Mouse (Mus musculus) lung, embryonic 14.5 days (tissue): ENCODE results near the gene Dlx1. TPM values are rescaled to one million over a fixed set of nuclear protein-coding genes. Genes with fewer than 3 reads are reported as not detected.
A peak's percentile ranks its signal among the peaks of the same experiment; 100 is the strongest.

Experiments used
- ATAC-seq: fragments of 200-750 bp; cut with Nextera tagmentation; 2 replicates; pipeline ENCODE4 v1.8.0; 2017; ENCODE audit warnings: mild to moderate bottlenecking, moderate TSS enrichment, moderate library complexity; ENCODE audit not compliant: insufficient read depth
- DNase-seq: peaks from one replicate; pipeline ENCODE4 v3.0.0-alpha.2; 2015
- H3K27ac ChIP-seq: fragments of 300-500 bp; sonication (generic); 2 replicates; pipeline ENCODE4 v1.5.1; 2014; ENCODE audit warnings: low read depth, mild to moderate bottlenecking, moderate library complexity
- H3K27me3 ChIP-seq: fragments of 300-500 bp; sonication (generic); 2 replicates; pipeline ENCODE4 v1.6.1; 2014; ENCODE audit warnings: low read length, control low read depth; ENCODE audit not compliant: insufficient read depth
- H3K36me3 ChIP-seq: fragments of 300-500 bp; sonication (generic); 2 replicates; pipeline ENCODE4 v1.6.1; 2014; ENCODE audit warnings: control low read depth; ENCODE audit not compliant: insufficient read depth
- H3K4me1 ChIP-seq: fragments of 300-500 bp; sonication (generic); 2 replicates; pipeline ENCODE4 v1.6.1; 2014; ENCODE audit warnings: antibody characterized with exemption, control low read depth; ENCODE audit not compliant: insufficient read depth
- H3K4me2 ChIP-seq: fragments of 300-500 bp; sonication (generic); 2 replicates; pipeline ENCODE4 v1.6.1; 2014; ENCODE audit warnings: mild to moderate bottlenecking
- H3K4me3 ChIP-seq: fragments of 300-500 bp; sonication (generic); 2 replicates; pipeline ENCODE4 v1.5.1; 2014; ENCODE audit warnings: low read depth, low read length
- H3K9ac ChIP-seq: fragments of 300-500 bp; sonication (generic); 2 replicates; pipeline ENCODE4 v1.6.1; 2014
- H3K9me3 ChIP-seq: fragments of 300-500 bp; sonication (generic); 2 replicates; pipeline ENCODE4 v1.6.1; 2016; ENCODE audit warnings: low read depth, low read length, control low read depth
- CTCF ChIP-seq: IDR thresholded peaks from 2 replicates; pipeline ENCODE4 v1.5.1; 2016; ENCODE audit warnings: antibody characterized with exemption, low read depth
- WGBS: fragments of 180-500 bp; shearing (Covaris S2); extraction: QIAGEN DNeasy Blood & Tissue Kit; methylation state at CpG from one replicate; pipeline ENCODE4 v1.1.7; 2014; 5-methylcytosine and 5-hydroxymethylcytosine counted together
- polyA plus RNA-seq: library from polyadenylated mRNA; unstranded; fragments of >200 nt; fragmentation: Nextera tagmentation; extraction: Ambion mirVana; gene quantifications from 2 replicates; pipeline ENCODE4 v1.2.1, GENCODE M21; 2014

Gene Dlx1
- polyA plus RNA-seq, 1 experiment from 2014 or later, result not detected

- Histone ChIP-seq H3K27ac (no peak overlapping the region), H3K4me3 (no peak overlapping the region), H3K27me3 (no peaks in the 10 kb centered on the region), H3K9me3 (no peaks in the 10 kb centered on the region), H3K4me1 (no peaks in the 10 kb centered on the region), H3K36me3 (no peaks in the 10 kb centered on the region), H3K4me2 (no peak overlapping the region), H3K9ac (no peak overlapping the region)
- DNase-seq (no peak), ATAC-seq (no peak)
- no peak for TF ChIP-seq CTCF
- WGBS, result 55% methylated on average over 10 of the region's 10 CpGs
Measured at GRCm38 (mm10) chr2:71494503-71494902, 33.4 kb upstream of the Dlx1 start.

GRCm38 (mm10) chr2:71494971-71495370 lies 32.9 kb upstream of the Dlx1 start:
- Histone ChIP-seq H3K36me3 (no peaks in the 10 kb centered on the region), H3K4me1 (no peaks in the 10 kb centered on the region), H3K4me3 (no peak overlapping the region), H3K27me3 (no peaks in the 10 kb centered on the region), H3K4me2 (no peak overlapping the region), H3K9ac (no peak overlapping the region), H3K9me3 (no peaks in the 10 kb centered on the region), H3K27ac (no peak overlapping the region)
- ATAC-seq (no peak), DNase-seq (no peak)
- TF ChIP-seq CTCF, result no peak
- 9% methylated on average over 4 of the region's 4 CpGs for WGBS

- DNase-seq, result no peak
- no peak for ATAC-seq
- TF ChIP-seq CTCF, result no peak
- Histone ChIP-seq H3K4me1 (no peaks in the 10 kb centered on the region), H3K36me3 (no peaks in the 10 kb centered on the region), H3K27ac (no peak overlapping the region), H3K9ac (no peak overlapping the region), H3K4me2 (no peak overlapping the region), H3K9me3 (no peaks in the 10 kb centered on the region), H3K27me3 (no peaks in the 10 kb centered on the region), H3K4me3 (no peak overlapping the region)
- WGBS, result 26% methylated on average over 5 of the region's 5 CpGs
Measured at GRCm38 (mm10) chr2:71497175-71497574, 30.7 kb upstream of the Dlx1 start.

GRCm38 (mm10) chr2:71499276-71500230 lies 28.4 kb upstream of the Dlx1 start:
- WGBS, result 67% methylated on average over 16 of the region's 16 CpGs
- no peak for TF ChIP-seq CTCF
- Histone ChIP-seq H3K27ac (no peak overlapping the region), H3K27me3 (no peaks in the 10 kb centered on the region), H3K36me3 (no peaks in the 10 kb centered on the region), H3K9me3 (no peaks in the 10 kb centered on the region), H3K9ac (no peak overlapping the region), H3K4me3 (no peak overlapping the region), H3K4me1 (no peaks in the 10 kb centered on the region), H3K4me2 (no peak overlapping the region)
- no peak for ATAC-seq
- DNase-seq, result peak; percentile 23

GRCm38 (mm10) chr2:71504852-71505251 lies 23.1 kb upstream of the Dlx1 start:
- DNase-seq (no peak), ATAC-seq (no peak)
- Histone ChIP-seq H3K4me3 (no peak overlapping the region), H3K27me3 (no peaks in the 10 kb centered on the region), H3K27ac (no peak overlapping the region), H3K9me3 (no peaks in the 10 kb centered on the region), H3K36me3 (no peaks in the 10 kb centered on the region), H3K4me2 (no peak overlapping the region), H3K4me1 (no peaks in the 10 kb centered on the region), H3K9ac (no peak overlapping the region)
- 39% methylated on average over 9 of the region's 9 CpGs for WGBS
- TF ChIP-seq CTCF, result no peak

GRCm38 (mm10) chr2:71511209-71511608 lies 16.7 kb upstream of the Dlx1 start:
- no peaks in the 10 kb centered on the region for H3K9me3 ChIP-seq
- no peaks in the 10 kb centered on the region for H3K36me3 ChIP-seq
- TF ChIP-seq CTCF, result no peak
- no peak overlapping the region for H3K4me3 ChIP-seq
- no peak overlapping the region for H3K4me2 ChIP-seq
- H3K27me3 ChIP-seq, result no peaks in the 10 kb centered on the region
- H3K4me1 ChIP-seq, result no peaks in the 10 kb centered on the region
- 85% methylated on average over 7 of the region's 7 CpGs for WGBS
- no peak overlapping the region for H3K27ac ChIP-seq
- DNase-seq, result no peak
- ATAC-seq, result no peak
- no peak overlapping the region for H3K9ac ChIP-seq

- no peaks in the 10 kb centered on the region for H3K4me1 ChIP-seq
- ATAC-seq, result no peak
Measured at GRCm38 (mm10) chr2:71512326-71512725, 15.6 kb upstream of the Dlx1 start.

More at GRCm38 (mm10) chr2:71512326-71512725, 15.6 kb upstream of the Dlx1 start:
- Histone ChIP-seq H3K4me3 (no peak overlapping the region), H3K9me3 (no peaks in the 10 kb centered on the region), H3K27ac (no peak overlapping the region), H3K4me2 (no peak overlapping the region), H3K36me3 (no peaks in the 10 kb centered on the region), H3K27me3 (no peaks in the 10 kb centered on the region), H3K9ac (no peak overlapping the region)
- WGBS, result 69% methylated on average over 9 of the region's 9 CpGs
- DNase-seq, result no peak
- TF ChIP-seq CTCF, result no peak
